Mouse (Mus musculus) frontal cortex, adult 2 months (tissue): ENCODE measurements around the gene Trp53rkb. TPM values are rescaled to one million over a fixed set of nuclear protein-coding genes. Genes with fewer than 3 reads are reported as not detected.
"Not testable (repeated sequence)": the region's sequence is repeated elsewhere in the genome, so short reads cannot be mapped to it uniquely, and the experiment has no call there.

ENCODE experiments used
- DNase-seq, 2 experiments: peaks; one replicate each; pipeline ENCODE4 v3.0.0; 2022; ENCODE audit warnings: low spot score in 1 of 2; ENCODE audit errors: extremely low spot score in 1 of 2
- polyA plus RNA-seq: library from polyadenylated mRNA; depleted of rRNA; stranded (reverse); fragments of >200 nt; gene quantifications from 2 replicates; pipeline ENCODE4 v1.2.3, GENCODE M21; 2012; rRNA removed

The Trp53rkb gene
- 6.3 and 6.5 TPM in 2 replicates for polyA plus RNA-seq

DNA sequence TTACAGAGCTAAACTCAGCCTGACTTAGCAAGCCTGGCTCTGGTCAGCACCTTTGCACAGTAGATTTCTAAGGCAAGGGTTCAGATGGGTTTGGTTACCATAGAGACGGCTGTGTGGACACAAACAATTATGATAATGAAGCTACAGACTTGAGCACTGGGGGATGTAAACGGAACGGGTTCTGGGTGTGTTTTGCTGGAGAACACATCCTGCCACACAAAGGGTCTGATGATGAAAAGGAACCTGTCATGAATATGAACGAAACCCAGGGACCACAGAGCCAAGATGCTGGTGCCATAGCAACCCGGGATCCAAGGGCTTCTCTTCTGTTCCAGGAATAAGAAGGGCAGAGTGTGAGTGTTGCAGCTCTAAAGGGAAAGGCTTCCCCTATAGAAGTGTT lies at the start of gene Trp53rkb:
Gene Trp53rkb (plus strand): TSS at position 177 of the 400 bp plus-strand sequence.
- DNase-seq: no peak

DNA sequence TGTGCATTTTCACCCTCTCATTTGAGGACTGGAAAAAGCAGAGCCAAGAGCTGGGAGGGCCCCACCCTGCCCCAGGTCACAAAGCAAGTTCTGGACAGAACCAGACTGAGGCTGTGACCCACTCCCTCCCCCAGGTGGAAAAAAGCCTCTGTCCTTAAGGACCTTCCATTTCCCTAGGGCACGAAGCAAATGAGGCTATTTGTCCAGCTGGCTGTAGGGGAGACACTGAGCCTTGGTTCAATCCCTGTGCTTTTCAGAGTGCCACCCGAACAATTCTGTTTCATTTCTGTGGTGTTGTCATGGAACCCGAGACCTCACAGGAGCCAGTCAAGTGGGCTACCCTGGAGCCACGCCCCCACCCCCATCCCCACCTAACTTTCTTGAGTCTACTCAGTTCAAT lies 48.8 kb upstream of the Trp53rkb start:
- DNase-seq: no peak

DNA sequence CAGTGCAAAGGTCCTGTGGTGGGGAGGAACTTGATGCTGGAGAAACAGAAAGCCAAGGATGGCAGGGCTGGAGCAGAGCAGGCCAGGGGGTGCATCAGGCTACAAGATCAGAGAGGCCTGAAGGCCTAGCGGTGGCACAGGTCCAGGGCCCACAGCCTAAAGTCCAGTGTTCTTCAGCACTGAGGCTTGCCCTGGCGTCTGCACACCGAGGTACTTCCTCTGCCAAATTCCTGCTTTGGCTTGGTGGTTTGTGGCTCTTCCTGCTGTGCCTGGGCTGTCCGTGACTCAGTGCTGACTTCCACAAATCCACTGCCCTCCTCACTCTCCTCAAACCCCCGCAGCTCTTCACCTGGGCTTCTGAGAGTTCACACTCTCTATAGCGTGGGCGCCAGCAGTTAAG lies 47.9 kb upstream of the Trp53rkb start:
- no peak for DNase-seq

DNA sequence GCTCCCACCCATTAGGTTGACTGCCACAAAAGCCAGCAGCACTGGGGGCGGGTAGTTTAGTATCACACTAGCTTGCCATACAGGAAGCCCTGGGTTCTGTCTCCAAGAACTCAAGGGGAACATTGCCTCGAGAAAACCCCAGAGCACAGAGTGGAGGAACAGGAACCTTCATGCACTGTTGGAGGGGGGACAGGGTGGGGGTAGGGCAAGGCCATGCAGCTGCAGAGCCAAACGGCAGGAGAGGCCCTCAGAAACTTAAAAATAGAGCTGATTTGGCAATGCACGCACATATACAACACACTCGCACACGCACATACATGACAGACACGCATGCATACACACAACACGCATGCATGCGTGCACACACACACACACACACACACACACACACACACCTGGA lies 46.5 kb upstream of the Trp53rkb start:
- DNase-seq: no peak

DNA sequence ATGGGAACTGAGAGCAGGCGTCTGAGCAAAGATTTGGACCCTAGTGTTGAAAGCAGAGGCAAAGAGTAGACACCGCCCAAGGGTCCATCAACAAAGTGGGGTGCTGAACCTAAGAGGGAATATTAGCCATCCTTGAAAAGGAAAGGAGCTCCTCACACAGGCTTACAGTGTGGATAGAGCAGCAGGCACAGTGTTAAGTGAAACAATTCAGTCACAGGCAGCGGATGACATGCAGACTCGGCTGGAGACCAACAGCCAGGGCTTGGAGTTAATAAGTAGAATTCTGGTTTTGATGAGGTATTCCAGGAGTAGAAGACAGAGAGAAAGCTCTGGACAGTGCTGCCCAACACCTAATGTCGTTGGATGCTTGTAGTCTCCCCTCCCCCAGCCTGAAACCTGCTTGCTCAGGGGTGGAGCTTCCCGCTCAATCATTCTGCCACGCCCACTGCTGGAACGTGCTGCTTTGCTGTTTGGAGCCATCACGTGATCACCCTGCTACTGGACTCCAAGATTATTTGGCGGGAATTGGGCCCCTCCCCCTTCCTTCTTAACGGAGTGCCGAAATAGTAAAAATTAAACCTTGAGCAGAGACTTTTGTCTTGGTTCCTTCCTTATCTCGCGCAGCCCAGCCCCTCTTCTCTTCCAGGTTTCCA lies 45.9 kb upstream of the Trp53rkb start:
- DNase-seq: not testable (repeated sequence)

DNA sequence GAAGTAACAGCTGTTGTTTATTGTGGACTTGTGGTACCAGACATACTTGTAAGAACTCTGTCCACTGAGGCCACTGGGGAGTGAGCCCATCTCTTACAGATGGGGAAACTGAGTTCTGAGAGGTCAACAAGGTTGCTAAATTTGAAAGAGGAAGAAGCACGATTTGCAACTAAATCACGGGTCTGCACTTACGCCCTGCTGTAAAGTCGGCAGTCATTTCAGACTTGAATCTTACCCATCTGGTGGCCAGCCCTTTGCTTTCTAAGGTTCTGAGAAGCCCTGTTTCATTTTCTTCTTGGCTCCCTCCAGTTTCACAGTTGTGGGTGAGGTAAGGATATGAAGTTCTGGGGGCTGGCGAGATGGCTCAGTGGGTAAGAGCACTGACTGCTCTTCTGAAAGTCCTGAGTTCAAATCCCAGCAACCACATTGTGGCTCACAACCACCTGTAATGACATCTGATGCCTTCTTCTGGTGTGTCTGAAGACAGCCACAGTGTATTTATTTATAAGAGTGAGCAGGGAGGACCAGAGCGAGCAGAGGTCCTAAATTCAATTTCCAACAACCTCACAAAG lies 41.6 kb upstream of the Trp53rkb start:
- no peak for DNase-seq

DNA sequence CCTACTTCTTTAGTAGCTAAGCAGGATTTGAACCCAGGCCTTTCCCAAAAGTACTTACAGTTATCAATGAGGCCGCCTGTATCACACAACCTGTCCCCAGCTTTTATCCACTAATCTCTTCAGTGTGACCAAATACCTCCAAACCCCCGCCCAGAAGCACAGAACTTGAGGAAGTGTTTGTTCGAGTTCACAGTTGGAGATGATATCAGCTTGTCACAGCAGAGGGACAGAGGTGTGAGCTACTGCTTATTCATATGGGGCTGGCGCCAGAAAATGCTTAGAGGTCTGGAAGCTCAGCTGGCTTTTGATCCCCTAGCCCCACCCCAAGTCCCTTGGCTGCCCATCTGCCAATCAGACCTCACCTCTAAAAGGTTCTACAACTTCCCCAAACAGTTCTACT lies 38.1 kb upstream of the Trp53rkb start:
- no peak for DNase-seq

DNA sequence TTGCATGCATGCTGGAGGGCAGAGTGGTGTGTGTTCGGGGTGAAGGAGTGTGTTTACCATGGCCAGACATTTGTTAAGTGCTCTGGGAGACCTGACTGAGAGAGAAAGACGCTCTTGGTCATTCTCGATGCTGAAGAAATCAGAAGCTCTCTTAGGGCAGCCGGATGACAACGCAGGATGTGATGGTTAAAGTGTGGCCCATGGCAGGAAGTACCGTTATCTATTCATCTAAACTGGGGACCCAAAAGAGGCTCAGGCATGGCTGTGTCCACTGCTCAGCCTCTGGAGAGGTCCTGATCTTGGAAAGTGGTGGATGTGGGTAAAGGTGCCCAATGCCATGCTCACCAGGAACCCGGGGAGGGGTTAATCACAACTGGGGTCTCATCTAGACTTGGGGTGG lies 37.6 kb upstream of the Trp53rkb start:
- no peak for DNase-seq

DNA sequence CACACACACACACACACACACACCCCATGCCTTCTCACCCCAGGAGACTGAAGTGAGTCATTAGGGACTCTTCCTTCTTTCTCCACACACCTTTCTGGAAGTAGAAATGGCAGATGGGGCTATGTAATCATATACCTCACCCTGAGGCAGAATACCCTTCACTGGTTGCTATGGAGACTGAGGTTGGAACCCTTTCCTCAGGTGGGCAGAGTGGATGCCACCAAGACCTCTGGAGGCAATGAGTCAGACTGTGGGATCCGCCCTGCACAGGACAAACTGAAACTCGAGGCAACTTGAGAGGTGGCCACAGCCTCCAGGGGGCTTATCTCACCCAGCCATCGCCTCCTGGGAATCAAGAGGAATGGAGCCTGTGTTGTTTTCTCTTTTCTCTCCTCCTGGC lies 34.4 kb upstream of the Trp53rkb start:
- no peak for DNase-seq

DNA sequence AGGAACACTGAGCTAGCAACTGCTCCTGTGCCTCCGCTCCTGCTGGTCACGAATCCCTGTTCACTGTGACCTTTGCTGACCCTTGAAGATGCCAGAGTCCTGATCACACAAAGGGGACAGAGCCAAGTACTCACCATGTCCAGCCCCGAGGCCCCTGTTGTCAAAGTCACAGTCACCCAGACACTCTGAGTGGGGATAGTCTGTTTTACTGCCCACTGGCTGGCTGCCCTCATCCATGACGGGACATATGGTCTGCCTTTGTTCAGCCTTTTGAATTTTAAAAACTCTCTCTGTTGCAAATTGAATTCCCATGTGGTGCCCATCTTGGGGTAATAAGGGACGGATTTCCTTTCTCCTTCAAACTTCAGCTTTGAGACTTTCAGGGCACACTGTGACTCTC lies 28.3 kb upstream of the Trp53rkb start:
- no peak for DNase-seq

DNA sequence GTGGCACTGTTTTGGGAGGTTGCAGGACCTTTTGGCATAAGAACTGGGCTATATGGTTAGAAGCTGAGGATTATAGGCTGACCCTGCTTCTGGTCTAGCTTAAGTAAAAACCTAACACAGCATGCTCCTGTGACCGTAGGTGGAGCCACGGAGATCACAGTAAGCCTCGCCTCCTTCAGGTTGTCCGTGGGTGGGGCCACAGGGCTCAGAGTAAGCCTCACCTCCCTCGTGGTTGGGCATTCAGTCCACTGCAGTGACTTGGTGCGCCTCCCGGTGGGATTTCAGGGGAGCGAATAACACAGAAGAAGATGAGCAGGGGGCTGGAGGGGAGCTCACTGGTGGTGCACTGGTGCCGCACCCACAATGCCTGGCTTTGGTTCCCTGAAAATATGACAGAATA lies 24.7 kb upstream of the Trp53rkb start:
- DNase-seq: no peak

DNA sequence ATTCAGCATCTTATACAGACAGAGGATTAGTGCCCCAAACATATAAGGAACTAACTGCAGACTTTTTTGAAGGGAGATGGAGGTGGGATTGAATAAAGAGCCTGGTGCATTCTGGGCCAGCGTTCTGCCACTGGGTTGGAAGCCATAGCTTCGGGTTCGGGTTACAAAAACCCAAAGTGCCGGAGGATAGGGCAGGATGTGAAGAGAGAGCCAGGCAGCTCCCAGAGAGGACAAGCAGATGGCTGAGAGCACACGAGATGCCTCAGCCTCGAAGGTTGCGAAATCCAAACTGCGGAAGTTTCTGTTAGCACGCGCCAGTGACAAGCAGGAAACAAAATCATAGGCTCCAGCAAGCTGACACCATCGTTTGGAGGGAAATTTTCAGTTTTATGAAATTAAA lies 20.9 kb upstream of the Trp53rkb start:
- DNase-seq: no peak

DNA sequence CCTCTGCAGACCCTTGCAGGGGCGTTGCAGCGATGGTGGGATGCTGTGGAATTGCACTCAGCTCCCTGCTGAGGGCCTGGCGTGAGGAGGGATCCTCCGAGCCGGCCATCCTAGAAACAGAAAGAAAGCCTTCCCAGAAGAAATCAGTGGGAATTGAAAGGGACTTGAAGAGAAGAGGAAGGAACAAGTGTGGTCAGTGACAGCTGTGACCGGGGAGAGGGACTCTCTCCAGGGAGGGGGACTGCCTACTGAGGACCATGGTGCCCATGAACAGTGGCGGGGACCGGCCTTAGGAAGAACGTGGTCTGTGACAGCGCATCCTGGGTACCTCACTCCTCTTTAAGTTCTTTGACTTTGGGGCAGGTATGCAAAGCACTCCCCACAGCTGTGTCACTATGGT lies 18.7 kb upstream of the Trp53rkb start:
- DNase-seq: no peak

DNA sequence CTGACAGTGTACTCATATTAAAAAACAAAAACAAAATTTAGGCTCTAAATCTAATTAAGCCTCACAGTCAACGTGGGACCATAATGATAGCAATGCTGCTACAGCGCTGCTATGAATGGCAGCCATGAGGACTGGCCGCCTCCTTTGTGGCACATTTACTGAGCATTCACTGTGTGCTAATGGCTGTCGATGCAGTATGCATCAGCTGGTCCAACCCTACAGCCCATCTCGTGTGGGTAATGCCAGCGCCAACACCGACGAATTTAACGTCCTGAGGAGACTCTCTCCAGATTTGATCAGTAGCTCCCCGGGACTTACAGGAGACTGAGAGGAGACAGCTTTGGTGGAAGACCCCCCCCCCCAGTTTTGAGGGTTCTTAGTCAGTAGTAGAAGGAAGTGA lies 18.1 kb upstream of the Trp53rkb start:
- no peak for DNase-seq

DNA sequence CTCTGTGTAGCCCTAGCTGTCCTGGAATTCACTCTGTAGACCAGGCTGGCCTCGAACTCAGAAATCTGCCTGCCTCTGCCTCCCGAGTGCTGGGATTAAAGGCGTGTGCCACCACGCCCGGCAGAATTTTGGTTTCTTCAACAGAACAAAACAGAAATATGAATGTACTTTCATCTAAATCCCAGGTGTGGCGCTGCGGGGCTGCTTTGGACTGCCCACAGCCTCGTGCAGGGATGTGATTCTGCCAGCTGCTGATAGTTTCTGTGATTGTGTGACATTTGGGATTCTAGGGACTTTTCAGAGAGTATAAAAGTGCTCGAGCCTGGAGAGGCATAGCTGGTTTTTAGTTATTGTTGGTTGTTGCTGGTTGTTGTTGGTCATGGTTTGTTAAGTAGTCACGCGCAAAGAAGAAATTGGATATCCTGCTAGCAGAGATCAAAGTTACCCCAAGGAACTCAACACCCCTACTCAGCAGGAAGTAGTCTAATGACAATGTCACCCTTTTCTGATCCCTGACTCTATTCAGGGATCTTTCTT lies 16.9 kb upstream of the Trp53rkb start:
- no peak for DNase-seq

DNA sequence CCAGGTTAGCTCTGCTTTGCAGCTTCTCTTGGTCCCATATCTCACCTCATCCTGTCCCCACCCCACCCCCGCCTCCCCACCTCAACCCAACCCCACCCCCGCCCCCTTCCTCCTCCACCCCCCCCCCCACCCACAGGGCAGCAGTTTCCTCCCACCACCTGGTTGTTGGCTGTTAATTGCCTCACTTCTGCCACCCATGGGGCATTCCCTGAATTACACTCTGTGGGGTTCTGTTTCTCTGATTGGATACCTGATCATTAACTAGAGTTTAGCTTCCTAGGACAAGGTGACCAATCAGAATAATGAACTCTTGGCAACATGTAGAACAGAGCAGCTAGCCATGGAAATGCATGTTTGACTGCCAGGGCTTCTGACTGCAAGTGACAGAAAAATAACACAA lies 16.1 kb upstream of the Trp53rkb start:
- no peak for DNase-seq

DNA sequence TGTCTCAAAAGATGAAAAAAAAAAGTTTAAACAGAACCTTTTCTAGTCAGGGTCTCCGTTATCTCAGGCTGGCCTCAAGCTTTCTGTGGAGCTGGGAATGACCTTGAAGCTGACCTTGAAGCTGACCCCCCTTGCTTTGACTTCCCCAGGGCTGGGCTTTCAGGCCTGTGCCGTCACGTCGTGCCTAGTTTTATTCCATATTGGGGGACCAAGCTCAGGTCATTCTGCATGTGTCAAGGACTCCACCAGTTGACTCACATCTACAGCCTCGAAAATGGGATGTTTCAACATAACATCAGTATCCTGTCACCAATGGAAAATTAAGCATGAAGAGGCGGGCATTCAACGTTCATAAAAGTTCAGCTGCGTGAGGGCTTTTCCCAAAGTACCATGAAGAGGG lies 12.4 kb upstream of the Trp53rkb start:
- DNase-seq: no peak

DNA sequence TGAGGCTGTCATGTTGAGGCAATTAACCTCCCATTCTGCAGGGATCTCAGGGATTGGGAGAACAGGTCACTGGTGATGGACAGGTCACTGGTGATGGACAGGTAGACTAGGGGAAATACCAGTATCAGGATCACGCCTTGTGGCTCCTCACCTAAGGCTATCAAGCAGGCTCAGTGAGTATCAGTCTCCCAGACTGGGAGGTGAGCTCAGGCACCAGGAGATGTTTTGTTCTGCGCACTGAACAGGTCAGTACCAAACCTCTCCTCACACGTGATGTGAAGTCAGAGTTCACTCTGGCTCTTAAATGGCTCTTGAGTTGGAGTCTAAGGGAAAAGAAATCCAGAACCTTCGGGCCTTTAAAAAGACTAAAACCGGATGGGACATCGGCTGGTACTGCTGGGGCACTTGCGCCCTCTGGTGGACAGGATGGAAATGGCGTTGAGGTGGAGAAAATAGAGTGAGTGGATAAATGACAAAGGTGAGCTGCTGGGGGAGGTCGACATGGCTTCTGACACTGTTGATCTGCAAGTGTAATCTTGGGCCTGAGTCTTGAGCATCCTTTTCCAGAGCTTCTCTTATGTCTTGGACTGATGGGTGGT lies 11.3 kb upstream of the Trp53rkb start:
- peak in 1 of 2 experiments; percentile 91 for DNase-seq

DNA sequence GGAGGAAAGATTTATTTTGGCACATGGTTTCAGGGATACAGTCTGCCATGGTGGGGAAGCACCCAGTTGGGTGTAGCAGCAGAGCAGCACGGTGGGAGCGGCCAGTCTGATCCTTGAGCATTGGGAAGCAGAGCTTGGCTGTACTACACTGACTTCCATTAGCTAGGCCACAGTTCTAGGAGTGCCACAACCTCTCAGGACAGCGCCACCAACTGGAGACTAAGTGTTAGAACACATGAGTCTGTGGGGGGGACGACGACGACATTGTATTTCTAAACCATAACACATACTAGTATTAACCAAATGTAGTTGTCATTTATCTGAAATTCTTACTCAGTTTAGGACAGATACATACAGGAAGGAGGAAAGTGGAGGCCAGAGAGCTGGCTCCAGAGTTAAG lies 8.0 kb upstream of the Trp53rkb start:
- DNase-seq: no peak

DNA sequence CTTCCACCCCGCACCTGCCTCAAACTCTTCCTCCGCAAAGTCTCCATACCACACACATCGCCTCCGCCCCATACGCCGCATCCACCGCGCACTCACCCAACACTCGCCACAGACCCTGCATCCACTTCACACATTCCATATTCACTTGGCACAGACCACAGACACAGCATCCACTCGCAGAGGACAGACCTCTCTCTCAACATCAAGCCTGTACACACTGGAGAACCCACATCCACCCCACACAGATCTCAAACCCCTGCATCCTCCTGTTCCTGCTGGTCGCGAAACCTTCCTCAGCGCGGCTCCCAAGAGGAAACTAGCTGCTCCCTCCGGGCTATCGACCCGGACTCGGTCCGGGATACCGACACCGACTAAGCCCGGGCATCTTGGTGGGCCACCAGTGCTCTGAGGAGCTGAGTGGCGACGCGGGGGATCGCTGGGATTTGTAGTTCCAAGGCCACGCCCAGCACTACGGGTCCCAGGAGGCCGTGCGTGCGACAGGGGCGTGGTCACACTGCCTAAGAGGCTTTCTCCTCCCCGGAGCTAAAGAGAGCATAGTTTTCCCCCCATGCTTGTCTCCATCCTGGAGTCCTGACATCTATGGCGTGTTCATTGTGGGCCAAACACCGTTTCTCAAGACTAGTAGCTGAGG lies 5.9 kb upstream of the Trp53rkb start:
- peak; percentile 90 to 95 for DNase-seq

DNA sequence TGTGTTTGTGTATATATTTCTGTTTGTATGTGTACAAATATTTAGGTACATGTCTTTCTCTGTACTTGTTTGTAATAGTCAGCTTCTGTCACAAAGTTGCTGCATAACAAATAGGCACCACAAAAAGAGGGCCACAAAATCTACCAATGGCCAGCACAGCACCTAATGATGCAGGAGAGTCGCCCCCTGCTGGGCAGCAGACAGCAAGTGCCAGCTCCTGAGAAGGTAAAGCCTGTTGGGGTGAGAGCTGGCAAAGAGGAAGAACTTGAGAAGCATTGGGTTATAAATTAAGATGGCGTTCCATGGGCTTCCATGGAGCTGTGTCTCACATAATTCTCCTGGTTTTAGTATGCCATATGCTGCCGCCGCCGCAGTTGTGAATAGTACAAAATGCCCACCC lies 593 bp upstream of the Trp53rkb start:
- DNase-seq: no peak
